ENCODE assay signal across 10 mouse cellular contexts in genomic region chr12:112001223-112001622, GRCm38 (mm10). TPM values are rescaled to one million over a fixed set of nuclear protein-coding genes. Genes with fewer than 3 reads are reported as not detected.
DNase-seq lines count a peak whose midpoint lies in the region; ATAC-seq and TF ChIP-seq lines count a peak whose summit lies in the region.
"Had no signal": no experiment of that assay in that cellular context is flagged by ENCODE, and none has a peak within 500 bp of the region (broad histone marks: within the 10 kb centered on the region; RNA-seq: fewer than 3 reads in every experiment).

No protein-coding gene starts in this region.

- DNase-seq in cerebellum, adult 11 months = peak; percentile 53
- peak; percentile 66 to 76 for DNase-seq in left cerebral cortex, adult 2 months (ENCODE audit: extremely low spot score in 1 of 2, low spot score in 2 of 2)
- peak; percentile 55 for DNase-seq in midbrain, embryonic 10.5 days (ENCODE audit: low spot score)
- peak; percentile 88 for DNase-seq in right cerebral cortex, postnatal 4 days

- no peak overlapping the region for H3K27ac ChIP-seq in bone marrow, adult 2 months (ENCODE audit: control insufficient read depth, insufficient read depth, low read depth, low read length, poor library complexity)
- H3K27ac ChIP-seq in embryonic fibroblast, embryonic 13.5 days (ENCODE audit: insufficient read depth, low read length) = no peak overlapping the region
- no peak overlapping the region for H3K27ac ChIP-seq in hindbrain, embryonic 13.5 days
- H3K27ac ChIP-seq in left cerebral cortex, adult 2 months = no peak overlapping the region
- H3K27ac ChIP-seq in midbrain, embryonic 10.5 days (replicated peaks) = no peak overlapping the region

- H3K36me3 ChIP-seq in hindbrain, embryonic 13.5 days = no peaks in the 10 kb centered on the region
- no peaks in the 10 kb centered on the region for H3K36me3 ChIP-seq in midbrain, embryonic 10.5 days

- H3K27me3 ChIP-seq in hindbrain, embryonic 13.5 days = no peaks in the 10 kb centered on the region
- no peaks in the 10 kb centered on the region for H3K27me3 ChIP-seq in midbrain, embryonic 10.5 days (ENCODE audit: low read depth, poor library complexity, severe bottlenecking)

- ATAC-seq in cerebellum, adult (ENCODE audit: insufficient number of reproducible peaks, low FRiP score, low TSS enrichment) = no peak
- 0 out of 2 replicates have a peak, but pooled peaks have one; percentile 21 for ATAC-seq in hindbrain, embryonic 13.5 days (ENCODE audit: low FRiP score)

- TF ChIP-seq CTCF in bone marrow, adult 2 months (IDR thresholded peaks at IDR 0.05; ENCODE audit: control insufficient read depth, insufficient read depth, low read length) = peak; percentile 42
- TF ChIP-seq CTCF in embryonic fibroblast, embryonic 13.5 days (IDR thresholded peaks at IDR 0.05; ENCODE audit: borderline replicate concordance, insufficient read depth, low read length) = 0 out of 2 replicates have a peak, but pooled peaks have one; percentile 24
- TF ChIP-seq CTCF in left cerebral cortex, adult 2 months (IDR thresholded peaks at IDR 0.05) = peak; percentile 79

- H3K9me3 ChIP-seq in hindbrain, embryonic 13.5 days = no peaks in the 10 kb centered on the region
- no peaks in the 10 kb centered on the region for H3K9me3 ChIP-seq in midbrain, embryonic 10.5 days (replicated peaks)

- 19% methylated on average over 8 of the region's 8 CpGs for WGBS in bone marrow, adult 2 months
- WGBS in hindbrain, embryonic 13.5 days = 23% methylated on average over 8 of the region's 8 CpGs
- 25% methylated on average over 8 of the region's 8 CpGs for WGBS in midbrain, embryonic 10.5 days

- no peak overlapping the region for H3K4me2 ChIP-seq in hindbrain, embryonic 13.5 days

- no peak overlapping the region for H3K9ac ChIP-seq in hindbrain, embryonic 13.5 days

- intact Hi-C loops in left cerebral cortex, adult 2 months (cut with DNase I) = loop anchor here (1.0 kb wide), 1 partner anchor 123 kb away; no protein-coding TSS in a partner anchor

- no peak for TF ChIP-seq POLR2A in bone marrow, adult 2 months (IDR thresholded peaks at IDR 0.05; ENCODE audit: borderline replicate concordance, control insufficient read depth, low read depth, low read length)
- no peak for TF ChIP-seq POLR2A in embryonic fibroblast, embryonic 13.5 days (IDR thresholded peaks at IDR 0.05; ENCODE audit: low read depth, low read length)

- H3K4me3 ChIP-seq in bone marrow, adult 2 months (replicated peaks; ENCODE audit: control insufficient read depth, low read depth, low read length) = no peak overlapping the region
- no peak overlapping the region for H3K4me3 ChIP-seq in embryonic fibroblast, embryonic 13.5 days (ENCODE audit: insufficient read depth, low read length)
- no peak overlapping the region for H3K4me3 ChIP-seq in hindbrain, embryonic 13.5 days
- no peak overlapping the region for H3K4me3 ChIP-seq in left cerebral cortex, adult 2 months
- H3K4me3 ChIP-seq in midbrain, embryonic 10.5 days = no peak overlapping the region
- H3K4me3 ChIP-seq: megakaryocyte, embryonic 14.5 days had no signal

- H3K4me1 ChIP-seq in bone marrow, adult 2 months (ENCODE audit: control insufficient read depth, insufficient read depth, low read length) = no peaks in the 10 kb centered on the region
- no peaks in the 10 kb centered on the region for H3K4me1 ChIP-seq in embryonic fibroblast, embryonic 13.5 days (ENCODE audit: control insufficient read depth, insufficient read depth, low read length)
- no peaks in the 10 kb centered on the region for H3K4me1 ChIP-seq in hindbrain, embryonic 13.5 days (replicated peaks)
- no peaks in the 10 kb centered on the region for H3K4me1 ChIP-seq in midbrain, embryonic 10.5 days

RNA-seq across cellular contexts. Expression of gene Rd3l, which starts 20.1 kb away (rescaled TPM):
- polyA plus RNA-seq in bone marrow, adult 2 months (2011; ENCODE audit: insufficient read depth, insufficient read length, low replicate concordance, missing spikeins) = not detected in 2 replicates
- not detected in 2 replicates for polyA plus RNA-seq in embryonic fibroblast, embryonic 13.5 days (2011; ENCODE audit: insufficient read length, low read depth, missing spikeins)
- not detected in 2 replicates for polyA plus RNA-seq in hindbrain, embryonic 13.5 days (2015; fragmentation: Nextera tagmentation; extraction: Ambion mirVana)
- under 1 TPM in 1 of 2 experiments, not detected in 1; 0.50 TPM for total RNA-seq in left cerebral cortex, adult 2 months (2021)
- not detected in 2 replicates for polyA plus RNA-seq in midbrain, embryonic 10.5 days (2016; fragmentation: Nextera tagmentation; extraction: Ambion mirVana)
- polyA plus RNA-seq: C2C12 had no signal

RNA-seq across cellular contexts. Expression of gene Tdrd9, which starts 29.9 kb away (rescaled TPM):
- polyA plus RNA-seq in bone marrow, adult 2 months (2011; ENCODE audit: insufficient read depth, insufficient read length, low replicate concordance, missing spikeins) = not detected in 2 replicates
- not detected in 2 replicates for polyA plus RNA-seq in embryonic fibroblast, embryonic 13.5 days (2011; ENCODE audit: insufficient read length, low read depth, missing spikeins)
- polyA plus RNA-seq in hindbrain, embryonic 13.5 days (2015; fragmentation: Nextera tagmentation; extraction: Ambion mirVana) = 0.38 and 0.48 TPM in 2 replicates
- under 1 TPM; 0.56 to 0.57 TPM for total RNA-seq in left cerebral cortex, adult 2 months (2021)
- polyA plus RNA-seq in midbrain, embryonic 10.5 days (2016; fragmentation: Nextera tagmentation; extraction: Ambion mirVana) = 1.0 TPM in 2 replicates

RNA-seq across cellular contexts. Expression of gene Atp5mpl, which starts 34.4 kb away (rescaled TPM):
- polyA plus RNA-seq in bone marrow, adult 2 months (2011; ENCODE audit: insufficient read depth, insufficient read length, low replicate concordance, missing spikeins) = 196 and 245 TPM in 2 replicates
- polyA plus RNA-seq in embryonic fibroblast, embryonic 13.5 days (2011; ENCODE audit: insufficient read length, low read depth, missing spikeins) = 334 and 342 TPM in 2 replicates
- 734 and 738 TPM in 2 replicates for polyA plus RNA-seq in hindbrain, embryonic 13.5 days (2015; fragmentation: Nextera tagmentation; extraction: Ambion mirVana)
- 100 to 1,000 TPM; 328 to 341 TPM for total RNA-seq in left cerebral cortex, adult 2 months (2021)
- 559 and 585 TPM in 2 replicates for polyA plus RNA-seq in midbrain, embryonic 10.5 days (2016; fragmentation: Nextera tagmentation; extraction: Ambion mirVana)

Comparison
In these comparisons a context has a peak if more than half of its experiments do, and no peak if none do; other contexts are left out.
1. CTCF ChIP-seq: peak in every context shown above with its lines; median percentile 79 in left cerebral cortex, adult 2 months; 42 in bone marrow, adult 2 months; 24 in embryonic fibroblast, embryonic 13.5 days.